Mouse (Mus musculus): ENCODE measurements at regions not wholly inside any gene's neighbourhood (a gene's known extent, or its start where the extent isn't known, plus 50 kb on each side); places are given as distances from the start of the nearest gene placed in this dataset.

DNA sequence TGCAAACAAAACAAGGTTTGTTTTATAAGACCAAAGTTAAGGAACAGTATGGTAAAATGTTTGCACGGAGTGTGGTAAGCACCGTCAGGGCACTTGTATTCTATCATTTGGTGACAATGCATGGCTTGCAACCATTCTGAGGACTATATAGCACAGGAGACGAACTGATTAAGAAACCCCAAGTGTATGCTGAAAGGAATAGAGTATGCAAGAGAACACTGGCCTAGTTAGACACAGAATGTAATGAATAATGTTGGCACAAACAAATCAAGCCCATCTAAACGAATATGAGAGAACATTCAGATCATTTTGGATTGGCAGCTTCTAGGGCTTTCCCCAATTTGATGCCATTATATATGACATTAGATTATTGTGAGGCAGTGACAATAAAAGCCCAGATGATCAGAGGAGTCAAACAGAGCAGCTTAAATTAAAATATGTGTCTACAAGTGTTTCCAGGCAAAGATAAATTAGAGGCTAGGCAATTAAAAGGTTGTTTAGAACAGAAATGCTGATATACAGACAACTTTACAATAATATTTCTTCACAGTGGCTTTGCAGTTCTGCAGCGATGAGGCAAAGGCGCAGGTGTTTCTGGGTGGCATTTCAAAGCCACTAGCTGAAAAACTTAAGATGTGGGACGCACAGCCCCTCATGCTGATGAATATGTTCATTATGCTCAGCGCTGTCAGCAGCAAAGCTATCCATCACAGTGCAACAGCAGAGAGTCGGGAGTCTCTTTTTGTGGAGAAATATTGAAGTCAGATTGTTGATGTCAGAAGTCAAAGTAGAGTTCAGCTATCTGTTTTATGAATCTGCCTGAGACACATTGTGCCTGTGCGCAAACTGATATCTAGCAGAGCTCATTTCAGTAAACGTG is 456.9 kb downstream of the Prkd1 start:
- intact Hi-C loops (cut with DNase I): no loop called here
- H3K27ac ChIP-seq: no peak overlapping the region
- H3K79me2 ChIP-seq (replicated peaks; ENCODE audit: control insufficient read depth, insufficient read depth, low read length): no peaks in the 10 kb centered on the region
- no peak overlapping the region for H3K9ac ChIP-seq (ENCODE audit: low read depth, low read length)
- H3K4me3 ChIP-seq: no peak overlapping the region
- no peaks in the 10 kb centered on the region for H3K4me1 ChIP-seq (ENCODE audit: control insufficient read depth, insufficient read depth, low read length)
- no peak for DNase-seq
- H3K27me3 ChIP-seq (ENCODE audit: control insufficient read depth, insufficient read depth, low read length): no peaks in the 10 kb centered on the region
- 73% methylated on average over 11 of the region's 11 CpGs for WGBS
- TF ChIP-seq EP300 (IDR thresholded peaks at IDR 0.05; ENCODE audit: insufficient read depth, low read depth, low read length) (no peak), POLR2A (IDR thresholded peaks at IDR 0.05; ENCODE audit: insufficient read depth, low read depth, low read length) (no peak), CTCF (IDR thresholded peaks at IDR 0.05) (no peak)
- no peaks in the 10 kb centered on the region for H3K36me3 ChIP-seq (ENCODE audit: control insufficient read depth, insufficient read depth, low read length)

DNA sequence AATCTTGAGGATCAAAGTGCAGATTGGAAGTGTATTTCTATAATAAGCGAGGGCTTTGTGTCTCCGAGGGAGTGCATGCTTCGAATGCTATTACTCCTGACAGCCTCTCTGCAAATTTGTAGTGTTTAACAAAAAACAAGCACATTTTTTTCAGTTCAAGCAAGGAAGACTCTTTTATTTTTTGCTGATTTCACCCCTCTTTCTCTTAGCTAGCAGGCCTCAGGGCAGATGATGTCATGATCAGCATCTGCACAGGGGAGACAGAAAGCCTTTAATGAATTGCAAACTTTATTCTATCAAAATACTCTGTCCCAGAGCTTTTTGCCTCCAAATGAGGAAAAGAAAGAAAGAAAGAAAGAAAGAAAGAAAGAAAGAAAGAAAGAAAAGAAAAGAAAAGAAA is 455.4 kb downstream of the Prkd1 start:
- no peak for DNase-seq

DNA sequence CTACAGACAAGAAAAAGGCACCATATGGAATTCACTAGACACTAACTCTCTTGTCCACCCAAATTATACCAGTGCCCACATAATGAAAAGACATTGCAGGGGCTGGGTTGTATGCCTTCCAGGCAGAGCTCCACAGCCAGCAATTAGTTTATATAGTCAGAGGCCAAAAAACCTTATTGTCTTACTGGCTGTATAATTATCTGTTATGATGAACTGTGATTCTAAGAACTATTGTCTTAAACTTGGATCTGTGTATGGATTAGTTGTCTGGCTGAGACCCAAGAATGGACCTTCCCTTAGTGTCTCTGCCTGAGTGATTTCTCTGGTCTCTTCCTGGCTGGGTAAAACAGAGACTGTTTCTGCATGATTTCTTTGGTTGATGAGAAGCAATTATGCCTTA is 454.2 kb downstream of the Prkd1 start:
- H3K27me3 ChIP-seq (ENCODE audit: control insufficient read depth, insufficient read depth, low read length): no peaks in the 10 kb centered on the region
- no peaks in the 10 kb centered on the region for H3K79me2 ChIP-seq (replicated peaks; ENCODE audit: control insufficient read depth, insufficient read depth, low read length)
- DNase-seq: no peak
- H3K4me1 ChIP-seq (ENCODE audit: control insufficient read depth, insufficient read depth, low read length): no peaks in the 10 kb centered on the region
- no peaks in the 10 kb centered on the region for H3K36me3 ChIP-seq (ENCODE audit: control insufficient read depth, insufficient read depth, low read length)
- no peak overlapping the region for H3K27ac ChIP-seq
- intact Hi-C loops (cut with DNase I): no loop called here
- no peak for TF ChIP-seq CTCF (IDR thresholded peaks at IDR 0.05)
- no peak for TF ChIP-seq POLR2A (IDR thresholded peaks at IDR 0.05; ENCODE audit: insufficient read depth, low read depth, low read length)
- TF ChIP-seq EP300 (IDR thresholded peaks at IDR 0.05; ENCODE audit: insufficient read depth, low read depth, low read length): no peak
- H3K4me3 ChIP-seq: no peak overlapping the region
- H3K9ac ChIP-seq (ENCODE audit: low read depth, low read length): no peak overlapping the region

More for the DNA sequence above, 455.4 kb downstream of the Prkd1 start:
- H3K4me1 ChIP-seq (ENCODE audit: control insufficient read depth, insufficient read depth, low read length): no peaks in the 10 kb centered on the region
- intact Hi-C loops (cut with DNase I): no loop called here
- no peak overlapping the region for H3K27ac ChIP-seq
- no peak overlapping the region for H3K9ac ChIP-seq (ENCODE audit: low read depth, low read length)
- no peaks in the 10 kb centered on the region for H3K27me3 ChIP-seq (ENCODE audit: control insufficient read depth, insufficient read depth, low read length)
- H3K36me3 ChIP-seq (ENCODE audit: control insufficient read depth, insufficient read depth, low read length): no peaks in the 10 kb centered on the region
- no peaks in the 10 kb centered on the region for H3K79me2 ChIP-seq (replicated peaks; ENCODE audit: control insufficient read depth, insufficient read depth, low read length)
- no peak overlapping the region for H3K4me3 ChIP-seq
- 79% methylated on average over 3 of the region's 3 CpGs for WGBS
- no peak for TF ChIP-seq CTCF (IDR thresholded peaks at IDR 0.05)
- TF ChIP-seq POLR2A (IDR thresholded peaks at IDR 0.05; ENCODE audit: insufficient read depth, low read depth, low read length): no peak
- TF ChIP-seq EP300 (IDR thresholded peaks at IDR 0.05; ENCODE audit: insufficient read depth, low read depth, low read length): no peak

DNA sequence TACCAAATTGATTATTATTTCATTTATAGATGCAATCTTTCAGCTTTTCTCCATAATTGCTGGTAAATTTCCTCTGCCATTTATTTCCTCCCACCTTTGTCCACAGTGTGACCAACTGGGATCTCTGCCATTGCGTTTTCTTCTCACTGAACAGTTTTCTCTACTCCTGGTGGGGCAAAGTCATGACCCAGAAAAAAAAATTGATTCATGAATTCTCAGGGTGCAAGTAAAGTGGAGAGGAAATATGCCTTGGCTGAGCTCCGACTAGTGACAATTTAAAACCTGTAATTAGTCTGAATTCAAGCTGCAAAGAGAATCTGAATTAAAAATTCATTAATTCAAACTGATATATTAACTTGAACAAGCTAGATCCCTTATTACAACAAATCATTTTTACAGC is 452.6 kb downstream of the Prkd1 start:
- Histone ChIP-seq H3K9ac (ENCODE audit: low read depth, low read length) (no peak overlapping the region), H3K79me2 (replicated peaks; ENCODE audit: control insufficient read depth, insufficient read depth, low read length) (no peaks in the 10 kb centered on the region), H3K36me3 (ENCODE audit: control insufficient read depth, insufficient read depth, low read length) (no peaks in the 10 kb centered on the region), H3K4me1 (ENCODE audit: control insufficient read depth, insufficient read depth, low read length) (no peaks in the 10 kb centered on the region), H3K4me3 (no peak overlapping the region), H3K27ac (no peak overlapping the region), H3K27me3 (ENCODE audit: control insufficient read depth, insufficient read depth, low read length) (no peaks in the 10 kb centered on the region)
- no peak for DNase-seq
- intact Hi-C loops (cut with DNase I): no loop called here
- TF ChIP-seq EP300 (IDR thresholded peaks at IDR 0.05; ENCODE audit: insufficient read depth, low read depth, low read length) (no peak), CTCF (IDR thresholded peaks at IDR 0.05) (no peak), POLR2A (IDR thresholded peaks at IDR 0.05; ENCODE audit: insufficient read depth, low read depth, low read length) (no peak)
- WGBS: 48% methylated on average over 2 of the region's 2 CpGs

DNA sequence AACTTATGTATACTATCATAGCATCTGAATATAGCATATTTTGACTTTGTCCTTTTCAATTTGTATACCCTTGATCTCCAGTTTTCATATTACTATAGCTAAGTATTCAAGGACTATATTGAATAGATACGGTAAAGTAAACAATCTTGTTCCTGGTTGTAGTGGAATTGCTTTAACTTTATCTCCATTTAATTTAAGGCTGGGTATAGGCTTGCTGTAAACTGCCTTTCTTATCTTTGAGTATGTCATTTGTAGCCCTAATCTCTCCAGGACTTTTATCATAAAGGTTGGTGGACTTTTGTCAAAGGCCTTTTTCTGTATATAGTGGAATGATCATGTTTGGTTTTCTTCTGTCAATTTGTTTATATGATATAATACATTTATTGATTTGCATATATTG is 407.8 kb downstream of the Prkd1 start:
- intact Hi-C loops (cut with DNase I): no loop called here
- H3K9ac ChIP-seq (ENCODE audit: low read depth, low read length): no peak overlapping the region
- H3K27me3 ChIP-seq (ENCODE audit: control insufficient read depth, insufficient read depth, low read length): no peaks in the 10 kb centered on the region
- no peak for TF ChIP-seq POLR2A (IDR thresholded peaks at IDR 0.05; ENCODE audit: insufficient read depth, low read depth, low read length)
- no peak for TF ChIP-seq EP300 (IDR thresholded peaks at IDR 0.05; ENCODE audit: insufficient read depth, low read depth, low read length)
- no peak for TF ChIP-seq CTCF (IDR thresholded peaks at IDR 0.05)
- no peaks in the 10 kb centered on the region for H3K4me1 ChIP-seq (ENCODE audit: control insufficient read depth, insufficient read depth, low read length)
- H3K4me3 ChIP-seq: no peak overlapping the region
- no peaks in the 10 kb centered on the region for H3K79me2 ChIP-seq (replicated peaks; ENCODE audit: control insufficient read depth, insufficient read depth, low read length)
- no peaks in the 10 kb centered on the region for H3K36me3 ChIP-seq (ENCODE audit: control insufficient read depth, insufficient read depth, low read length)
- WGBS: 88% methylated on average over 1 of the region's 1 CpGs
- H3K27ac ChIP-seq: no peak overlapping the region
- no peak for DNase-seq

DNA sequence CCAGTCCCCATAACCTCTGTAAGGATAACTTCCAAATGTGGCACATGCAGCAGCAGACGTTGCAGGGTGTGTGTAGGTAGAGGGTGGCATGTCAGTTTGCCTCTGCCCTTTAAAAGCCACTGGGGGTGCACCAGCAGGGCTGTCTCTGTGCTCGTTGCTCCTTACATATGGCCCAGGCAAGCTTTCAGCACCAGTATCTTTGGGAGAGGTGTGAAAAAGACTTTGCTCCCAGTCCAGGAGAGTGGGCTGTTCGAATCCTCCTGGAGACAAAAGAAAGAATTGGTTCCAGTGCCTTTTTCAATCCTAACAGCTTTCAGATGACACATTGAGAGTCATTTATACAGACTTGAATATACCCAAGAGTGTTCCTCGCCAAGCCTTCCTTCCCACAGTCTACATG is 390.0 kb downstream of the Prkd1 start:
- Histone ChIP-seq H3K27ac (no peak overlapping the region), H3K27me3 (ENCODE audit: control insufficient read depth, insufficient read depth, low read length) (no peaks in the 10 kb centered on the region), H3K4me3 (no peak overlapping the region), H3K79me2 (replicated peaks; ENCODE audit: control insufficient read depth, insufficient read depth, low read length) (no peaks in the 10 kb centered on the region), H3K4me1 (ENCODE audit: control insufficient read depth, insufficient read depth, low read length) (no peaks in the 10 kb centered on the region), H3K9ac (ENCODE audit: low read depth, low read length) (no peak overlapping the region), H3K36me3 (ENCODE audit: control insufficient read depth, insufficient read depth, low read length) (no peaks in the 10 kb centered on the region)
- DNase-seq: no peak
- WGBS: 49% methylated on average over 4 of the region's 4 CpGs
- no peak for TF ChIP-seq EP300 (IDR thresholded peaks at IDR 0.05; ENCODE audit: insufficient read depth, low read depth, low read length)
- no peak for TF ChIP-seq CTCF (IDR thresholded peaks at IDR 0.05)
- no peak for TF ChIP-seq POLR2A (IDR thresholded peaks at IDR 0.05; ENCODE audit: insufficient read depth, low read depth, low read length)
- intact Hi-C loops (cut with DNase I): no loop called here
